Mouse (Mus musculus) urinary bladder, adult 2 months (tissue): Measurements from ENCODE around the gene Paqr9. TPM values are rescaled to one million over a fixed set of nuclear protein-coding genes. Genes with fewer than 3 reads are reported as not detected.
"Not testable (repeated sequence)": the region's sequence is repeated elsewhere in the genome, so short reads cannot be mapped to it uniquely, and the experiment has no call there.

Experiments used
- DNase-seq: peaks from one replicate; pipeline ENCODE4 v3.0.0; 2022; ENCODE audit warnings: low spot score
- polyA plus RNA-seq: library from polyadenylated mRNA; depleted of rRNA; stranded (reverse); fragments of >200 nt; gene quantifications from 2 replicates; pipeline ENCODE4 v1.2.3, GENCODE M21; 2012; rRNA removed

Paqr9 gene
- 0.25 and 0.44 TPM in 2 replicates for polyA plus RNA-seq

DNA sequence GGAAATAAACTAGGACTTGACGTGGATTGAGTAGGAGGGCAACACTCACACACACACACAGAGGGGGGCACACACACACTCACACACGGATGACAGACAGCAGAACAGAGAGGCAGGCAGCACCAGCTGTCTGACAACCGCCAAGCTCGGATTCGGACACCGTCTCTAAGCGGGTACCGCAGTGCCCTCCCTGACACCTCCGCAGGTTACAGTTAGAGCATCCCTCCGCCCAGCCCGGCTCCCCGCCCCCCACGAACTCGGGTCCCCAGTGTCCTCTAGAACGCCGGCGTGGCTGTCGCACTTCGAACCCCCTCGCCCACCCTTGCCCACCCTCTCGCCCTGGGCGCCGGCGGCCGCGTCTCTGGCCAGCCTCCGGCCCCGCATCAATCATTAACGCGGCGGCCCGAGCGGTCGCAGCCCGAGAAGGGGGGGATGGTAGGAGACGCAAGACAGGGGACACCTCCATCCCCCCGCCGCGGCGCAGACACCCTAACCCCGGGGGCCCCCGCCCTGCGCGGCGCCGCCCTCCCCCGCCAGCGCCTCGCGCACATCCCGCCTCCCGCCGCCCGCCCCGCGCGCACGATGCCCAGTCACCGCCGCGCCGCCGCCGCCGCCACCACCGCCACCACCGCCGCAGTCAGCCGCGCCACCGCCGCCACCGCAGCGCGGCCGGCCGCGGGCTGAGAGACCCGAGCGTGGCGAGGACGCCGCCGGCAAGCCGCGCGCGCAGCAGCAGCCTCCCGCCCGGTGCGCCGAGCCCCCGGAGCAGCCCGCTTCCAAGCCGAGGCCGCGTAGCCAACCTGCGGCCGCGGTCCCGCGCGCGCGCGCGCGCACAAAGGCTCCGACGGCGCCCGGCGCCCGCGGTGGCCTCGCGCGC, at the start of gene Paqr9:
Paqr9 (plus strand) TSS at position 599 of the 877 bp plus-strand sequence.
- no peak for DNase-seq

DNA sequence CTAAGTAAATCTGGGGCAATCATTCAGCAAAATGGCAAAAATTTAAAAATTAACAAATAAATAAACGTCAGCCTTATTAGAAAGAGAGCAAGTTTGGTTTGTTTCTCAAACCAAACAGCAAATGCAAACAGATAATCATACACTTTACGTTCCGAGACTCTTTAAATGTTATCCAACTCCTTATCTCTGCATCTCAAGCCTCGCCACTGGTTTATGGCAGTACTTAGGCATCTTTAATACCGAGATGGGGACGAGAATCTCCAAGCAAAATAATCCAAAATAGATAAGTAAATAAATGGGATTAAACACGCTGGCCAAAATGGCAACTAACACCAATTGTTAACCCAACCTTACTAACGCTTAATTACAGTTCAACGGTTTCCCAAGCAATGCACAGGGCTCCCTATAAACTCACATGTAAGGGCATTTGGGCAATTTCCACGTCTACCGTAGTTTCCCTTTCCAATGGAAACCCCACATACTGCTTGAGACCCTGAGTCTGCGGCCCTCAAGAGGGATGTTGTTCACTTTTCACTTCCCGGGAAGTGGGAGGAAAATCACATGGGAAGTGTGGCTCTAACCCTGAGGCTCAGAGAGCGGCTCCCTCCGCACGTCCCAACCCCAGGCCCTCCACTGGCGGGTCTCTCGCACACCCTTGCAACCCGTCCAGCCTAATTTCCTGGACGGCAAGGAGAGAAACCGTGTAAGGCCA, 48.6 kb upstream of the Paqr9 start:
- DNase-seq: no peak

DNA sequence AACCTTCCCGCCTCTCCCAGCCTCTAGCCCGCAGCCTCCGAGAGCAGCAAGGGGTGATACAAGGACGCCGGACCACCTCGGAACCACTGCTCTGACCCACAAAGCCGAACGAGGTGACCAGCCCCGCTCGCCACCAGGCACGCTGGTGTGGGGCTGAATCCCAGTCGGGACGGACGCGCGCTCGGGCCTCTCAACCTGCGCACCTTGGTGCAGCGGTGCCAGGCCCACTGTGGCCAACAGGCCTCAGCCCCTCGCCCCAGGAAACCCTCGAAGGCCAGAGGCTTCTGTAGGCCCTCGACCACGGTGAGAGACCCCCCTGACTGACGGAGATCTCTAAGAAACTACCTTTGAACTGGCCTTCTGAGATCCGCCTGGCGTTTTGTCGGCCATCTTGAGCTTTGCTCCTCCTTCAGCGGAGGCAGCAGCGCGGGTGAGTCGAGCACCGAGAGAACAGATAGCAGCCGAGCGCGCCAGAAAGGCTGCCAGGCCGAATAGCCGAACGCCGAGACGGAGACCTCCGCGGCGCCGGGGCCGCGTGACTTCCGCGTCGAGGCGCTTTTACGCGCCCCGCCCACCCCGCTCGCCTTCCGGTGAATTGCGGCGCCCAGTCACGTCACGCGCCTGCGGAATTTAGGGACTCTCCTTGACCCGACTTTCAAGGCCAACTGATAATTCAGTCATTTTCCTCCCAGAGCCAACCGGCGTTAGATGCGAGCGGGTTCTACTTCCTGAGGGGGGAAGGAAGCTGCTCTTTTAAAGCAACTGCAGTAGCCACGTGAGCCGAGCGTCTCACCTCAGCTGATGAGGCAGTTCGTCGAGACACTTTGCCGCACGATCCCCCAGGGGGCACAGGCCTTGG, 47.8 kb upstream of the Paqr9 start, which contains the start of gene U2surp:
U2surp (minus strand) TSS at position 525 of the 859 bp plus-strand sequence.
- peak; percentile 85 for DNase-seq

DNA sequence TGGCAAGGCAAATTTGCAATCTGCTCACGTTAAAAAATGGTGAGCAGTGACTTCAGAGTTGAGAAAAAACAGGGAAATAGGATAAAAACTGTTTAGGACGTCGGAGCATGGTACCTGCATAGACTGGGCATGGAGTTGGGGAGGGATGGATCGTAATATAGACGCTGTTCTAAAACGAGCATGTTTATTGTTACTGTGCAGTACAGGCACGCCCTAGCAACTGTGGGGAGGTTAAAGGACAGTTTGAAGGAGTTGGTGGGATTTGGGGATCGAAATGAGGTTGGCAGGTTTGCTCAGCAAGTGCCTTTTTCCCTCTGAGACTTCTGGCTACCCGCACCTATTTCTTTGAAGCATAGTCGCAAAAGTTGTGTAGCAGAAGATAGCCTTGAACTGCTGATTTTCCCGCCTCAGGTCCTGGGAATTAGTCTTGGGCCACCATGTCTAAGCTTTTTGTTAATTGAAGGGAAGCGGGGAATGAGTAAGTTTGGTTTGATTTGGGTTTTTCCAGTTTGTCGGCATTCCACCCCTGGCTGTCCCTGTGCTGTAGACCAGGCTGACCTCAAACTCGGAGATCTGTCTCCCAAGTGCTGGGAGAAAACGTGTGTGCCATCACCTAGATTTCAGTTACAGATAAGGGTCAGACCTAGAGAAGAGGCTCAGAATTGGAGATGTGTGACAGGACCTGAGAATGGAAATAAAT, 47.0 kb upstream of the Paqr9 start:
- DNase-seq: no peak

DNA sequence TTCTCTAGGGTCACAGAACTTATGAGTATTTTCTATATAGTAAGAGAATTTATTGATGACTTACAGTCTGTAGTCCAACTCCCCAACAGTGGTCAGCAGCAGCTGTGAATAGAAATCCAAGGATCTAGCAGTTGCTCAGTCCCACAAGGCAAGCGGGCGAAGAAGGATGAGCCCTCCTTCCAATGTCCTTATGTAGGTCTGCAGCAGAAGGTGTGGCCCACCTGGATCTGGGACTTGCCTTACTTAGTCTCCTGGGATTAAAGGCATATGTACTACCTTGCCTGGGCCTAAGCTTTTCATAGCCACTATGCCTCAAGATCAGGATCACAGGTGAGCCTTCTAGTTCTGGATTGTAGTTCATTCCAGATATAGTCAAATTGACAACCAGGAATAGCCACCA, 45.7 kb upstream of the Paqr9 start:
- no peak for DNase-seq

DNA sequence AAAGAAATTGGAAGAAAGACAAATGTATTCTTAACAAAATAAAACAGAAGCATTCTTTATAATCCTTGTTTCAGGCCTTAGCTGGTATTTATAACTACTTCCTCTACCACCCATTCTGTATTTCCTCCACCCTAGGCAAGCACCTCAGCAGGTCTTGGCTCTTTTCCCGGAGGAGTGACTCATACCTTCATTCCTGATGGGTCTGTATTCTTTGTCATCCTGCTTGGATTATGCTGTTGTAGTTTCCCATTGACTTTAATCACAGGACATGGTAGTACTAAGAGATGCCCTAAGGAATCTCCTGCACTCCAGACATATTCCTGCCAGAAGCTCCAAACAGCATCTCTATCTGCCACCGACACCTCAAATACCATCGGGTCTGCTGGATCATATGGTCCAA, 45.1 kb upstream of the Paqr9 start:
- DNase-seq: not testable (repeated sequence)

DNA sequence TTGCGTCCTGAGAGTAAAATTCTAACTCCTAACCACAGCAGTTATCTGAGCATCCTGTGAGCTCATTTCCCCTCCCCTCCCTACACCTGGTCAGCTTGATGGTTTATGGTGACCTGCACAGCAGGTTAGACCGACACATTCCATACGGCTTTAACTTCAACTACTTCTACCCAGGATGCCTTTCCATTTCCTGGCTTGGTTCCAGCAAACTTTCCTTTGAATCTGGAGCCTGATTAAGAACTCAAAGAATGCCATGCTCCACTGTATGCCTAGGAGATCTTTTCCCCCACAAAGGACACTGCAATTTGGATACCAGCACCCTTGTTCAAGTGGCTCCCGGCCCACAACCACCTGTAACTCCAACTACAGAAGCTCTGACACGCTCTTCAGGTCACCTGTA, 38.9 kb upstream of the Paqr9 start:
- no peak for DNase-seq

DNA sequence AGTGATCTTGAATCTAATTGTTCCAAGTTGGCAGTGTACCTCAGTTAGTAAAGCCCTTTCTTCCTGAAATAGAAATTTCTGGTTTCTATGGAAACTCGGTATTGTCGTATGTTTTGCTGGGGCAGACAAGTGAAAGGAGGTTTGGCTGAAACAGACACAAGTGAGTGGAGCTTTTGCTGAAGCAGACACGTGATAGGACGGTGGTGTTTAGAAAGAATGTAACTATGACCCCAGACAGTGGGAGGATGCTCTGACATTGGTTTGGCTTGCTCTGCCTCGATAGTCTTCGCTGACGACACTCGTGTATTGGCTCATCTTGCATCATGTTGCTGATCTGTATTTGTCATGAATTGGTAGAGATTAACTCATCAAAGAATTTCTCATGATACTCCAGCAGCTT, 38.4 kb upstream of the Paqr9 start:
- no peak for DNase-seq

DNA sequence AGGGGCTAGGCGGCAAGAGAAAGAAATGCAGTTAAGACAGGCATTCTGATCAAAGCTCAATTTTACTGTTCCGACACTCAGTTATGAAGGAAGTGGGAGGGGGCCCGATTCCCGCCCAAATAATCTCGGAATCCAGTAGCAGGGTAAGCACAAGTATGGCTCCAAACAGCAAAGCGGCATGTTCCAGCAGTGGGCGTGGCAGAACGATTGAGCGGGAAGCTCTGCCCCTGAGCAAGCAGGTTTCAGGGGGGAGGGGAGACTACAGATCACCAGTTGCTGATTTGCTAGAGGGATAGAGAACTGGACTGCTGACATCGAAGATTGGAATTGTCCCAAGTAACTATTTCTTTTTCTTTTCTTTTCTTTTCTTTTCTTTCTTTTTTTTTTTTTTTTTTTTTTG, 37.9 kb upstream of the Paqr9 start:
- no peak for DNase-seq

DNA sequence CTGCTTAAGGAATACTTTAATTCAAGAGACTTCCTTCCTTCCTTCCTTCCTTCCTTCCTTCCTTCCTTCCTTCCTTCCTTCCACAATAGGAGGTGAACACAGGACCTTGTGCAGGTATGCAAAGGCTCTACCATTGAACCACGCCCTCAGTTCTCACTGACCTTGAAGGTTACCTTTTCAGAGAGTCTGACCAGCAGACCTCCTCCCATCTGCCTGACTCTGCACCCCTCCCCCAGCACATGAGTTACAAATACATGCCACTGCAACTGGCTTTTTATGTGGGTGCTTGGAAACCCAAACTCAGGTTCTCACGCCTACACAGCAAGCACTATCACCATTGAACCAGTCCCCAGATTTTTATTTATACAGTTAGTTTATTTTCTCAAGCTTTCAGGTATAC, 36.9 kb upstream of the Paqr9 start:
- no peak for DNase-seq

DNA sequence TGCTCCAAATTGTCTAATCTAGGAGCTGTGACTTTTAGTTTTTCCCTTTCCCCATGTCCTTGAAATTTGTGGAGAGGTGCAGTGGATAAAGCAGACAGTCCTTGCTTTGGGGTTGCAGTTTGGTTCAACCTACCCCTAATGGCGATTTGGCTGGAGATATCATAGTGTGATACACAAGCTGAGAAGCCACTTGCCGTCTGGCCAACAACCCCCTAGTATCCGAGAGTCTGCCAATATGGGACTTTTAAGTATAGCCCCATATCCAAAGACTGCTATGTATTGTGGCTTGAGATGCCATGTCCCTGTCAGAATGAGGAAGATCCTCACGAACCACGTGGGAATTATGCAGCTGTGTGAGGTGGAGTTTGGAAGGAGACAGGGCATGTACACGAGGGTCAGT, 34.1 kb upstream of the Paqr9 start:
- no peak for DNase-seq

DNA sequence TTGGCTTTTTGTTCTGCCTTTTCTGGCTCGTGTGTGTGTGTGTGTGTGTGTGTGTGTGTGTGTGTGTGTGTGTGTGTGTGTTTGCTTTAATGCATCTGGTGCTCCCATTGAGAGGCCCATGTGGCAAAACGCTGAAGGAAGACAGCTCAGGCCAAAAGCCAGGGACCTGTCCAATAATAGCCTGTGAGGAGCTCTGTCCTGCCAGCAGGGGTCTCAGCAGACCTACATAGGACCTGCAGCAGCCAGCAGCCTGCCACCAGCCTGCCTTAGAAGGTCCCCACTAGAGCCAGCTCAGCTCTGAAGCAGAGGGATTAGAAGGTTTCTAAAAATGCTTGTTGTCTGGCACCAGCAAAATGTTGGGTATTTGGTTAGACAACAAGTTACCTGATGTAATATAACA, 33.5 kb upstream of the Paqr9 start:
- DNase-seq: no peak

DNA sequence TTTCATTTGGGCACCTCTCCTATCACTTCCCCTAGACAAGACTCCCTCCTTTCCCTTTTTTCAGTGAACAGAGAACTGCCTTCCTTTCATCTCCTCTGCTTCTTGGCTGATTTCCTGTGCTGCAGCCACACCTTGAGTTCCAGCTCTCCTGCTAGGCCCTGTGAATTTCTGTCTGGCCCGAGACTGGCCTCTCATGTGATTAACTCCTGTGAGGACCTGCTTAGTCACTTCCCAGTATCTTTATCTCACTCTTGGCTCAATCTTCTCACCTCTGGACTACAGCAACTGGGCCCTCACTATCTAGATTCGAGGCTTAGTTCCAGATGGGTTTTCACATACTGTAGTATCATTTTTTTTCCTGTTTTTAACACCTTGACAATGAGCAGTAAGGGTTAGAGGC, 31.8 kb upstream of the Paqr9 start:
- DNase-seq: no peak

DNA sequence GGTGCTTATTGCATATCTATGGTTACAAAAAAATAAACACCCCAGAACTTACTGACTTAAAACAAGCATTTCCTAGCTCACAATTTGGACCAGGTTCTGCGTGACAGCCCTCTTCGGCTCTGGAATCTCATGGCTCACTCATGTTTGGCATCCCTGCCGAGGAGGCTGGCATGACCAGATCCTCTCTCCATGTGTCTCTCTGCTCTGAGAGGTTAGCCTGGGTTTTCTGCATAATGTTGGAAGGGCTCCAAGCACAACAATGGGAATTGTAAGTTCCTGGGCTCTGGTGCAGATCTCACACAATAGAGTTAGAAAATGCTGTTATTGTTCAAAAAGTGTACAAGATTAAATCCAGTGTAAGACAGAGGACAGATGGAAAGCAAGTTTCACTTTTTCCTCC, 28.3 kb upstream of the Paqr9 start:
- DNase-seq: no peak

DNA sequence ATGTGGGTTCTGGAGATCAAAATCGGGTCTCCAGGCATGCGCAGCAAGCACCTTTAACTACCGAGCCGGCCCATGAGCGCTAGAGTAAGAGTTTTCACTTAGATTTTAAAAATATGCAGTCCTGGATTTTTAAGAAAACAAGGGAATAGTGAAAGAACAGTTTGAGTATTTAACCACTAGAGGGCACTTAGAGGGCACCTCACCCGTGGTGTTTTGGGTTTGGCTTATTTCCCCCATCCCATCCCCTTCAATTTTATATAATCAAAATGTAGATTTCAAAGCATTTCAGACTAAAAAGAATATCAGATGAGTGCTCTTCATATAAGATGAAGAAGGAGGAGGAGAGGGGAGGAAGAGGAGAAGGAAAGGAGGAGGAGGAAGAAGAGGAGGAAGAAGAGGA, 25.6 kb upstream of the Paqr9 start:
- DNase-seq: no peak

DNA sequence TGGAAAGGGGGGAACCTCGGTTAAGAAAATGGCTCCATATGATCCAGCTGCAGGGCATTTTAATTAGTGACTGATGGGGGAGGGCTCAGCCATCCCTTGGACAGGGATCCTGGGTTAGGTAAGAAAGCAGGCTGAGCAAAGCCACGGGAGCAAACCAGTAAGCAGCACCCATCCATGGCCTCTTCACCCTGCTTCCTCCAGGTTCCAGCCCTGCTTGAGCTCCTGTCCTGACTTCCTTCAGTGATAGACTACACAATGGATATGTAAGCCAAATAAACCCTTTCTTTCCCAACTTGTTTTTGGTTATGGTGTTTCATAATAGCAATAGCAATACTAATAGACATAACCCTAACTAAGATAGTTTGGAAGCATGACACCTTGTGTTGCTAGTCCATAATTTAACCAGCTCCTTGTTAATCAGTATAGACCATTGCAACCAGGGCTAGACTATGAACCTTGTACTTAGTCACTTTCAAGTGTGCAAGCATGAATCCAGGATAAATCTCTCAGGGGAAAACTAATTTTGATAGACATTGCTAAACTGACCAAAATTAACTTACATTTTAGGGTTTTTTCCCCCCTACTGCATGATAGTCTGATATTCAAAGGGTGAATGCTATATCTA, 20.2 kb upstream of the Paqr9 start:
- no peak for DNase-seq

DNA sequence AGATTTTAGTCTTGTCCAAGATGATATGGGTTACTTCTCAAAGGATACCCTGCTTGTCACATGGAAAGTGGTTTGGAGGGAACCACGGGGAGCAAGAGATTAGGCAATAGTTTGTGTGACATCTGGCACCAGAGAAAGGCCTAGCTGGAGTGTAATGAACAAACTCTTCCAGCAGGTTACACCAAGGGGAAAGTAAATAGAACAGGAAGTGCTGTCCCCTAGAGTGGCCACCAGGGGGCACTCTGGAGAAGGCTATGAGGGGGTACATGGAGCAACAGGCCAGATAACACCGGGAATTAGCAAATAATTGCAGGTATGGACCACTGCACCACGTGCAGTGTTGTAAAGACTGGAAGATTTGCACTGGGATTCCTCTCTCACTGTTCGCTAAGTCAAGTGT, 19.0 kb upstream of the Paqr9 start:
- DNase-seq: peak; percentile 29

DNA sequence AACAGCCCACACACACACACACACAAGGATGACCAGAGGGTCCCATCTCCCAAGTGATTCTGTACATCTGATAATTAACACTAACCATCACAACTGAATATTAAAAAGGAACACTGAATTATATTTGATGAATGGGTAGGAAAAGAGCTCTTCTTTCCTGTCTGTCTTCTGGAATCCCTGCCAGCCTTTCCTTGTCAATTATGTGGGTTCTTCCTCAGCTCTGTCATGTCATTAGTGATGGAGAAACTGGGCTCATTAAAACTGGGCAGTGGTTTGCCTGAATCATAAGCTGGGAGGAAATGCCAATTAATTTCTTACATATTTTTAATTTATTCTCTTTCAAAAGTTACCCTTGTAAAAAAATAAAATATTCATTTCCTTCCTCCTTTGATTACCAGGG, 18.2 kb upstream of the Paqr9 start:
- DNase-seq: no peak

DNA sequence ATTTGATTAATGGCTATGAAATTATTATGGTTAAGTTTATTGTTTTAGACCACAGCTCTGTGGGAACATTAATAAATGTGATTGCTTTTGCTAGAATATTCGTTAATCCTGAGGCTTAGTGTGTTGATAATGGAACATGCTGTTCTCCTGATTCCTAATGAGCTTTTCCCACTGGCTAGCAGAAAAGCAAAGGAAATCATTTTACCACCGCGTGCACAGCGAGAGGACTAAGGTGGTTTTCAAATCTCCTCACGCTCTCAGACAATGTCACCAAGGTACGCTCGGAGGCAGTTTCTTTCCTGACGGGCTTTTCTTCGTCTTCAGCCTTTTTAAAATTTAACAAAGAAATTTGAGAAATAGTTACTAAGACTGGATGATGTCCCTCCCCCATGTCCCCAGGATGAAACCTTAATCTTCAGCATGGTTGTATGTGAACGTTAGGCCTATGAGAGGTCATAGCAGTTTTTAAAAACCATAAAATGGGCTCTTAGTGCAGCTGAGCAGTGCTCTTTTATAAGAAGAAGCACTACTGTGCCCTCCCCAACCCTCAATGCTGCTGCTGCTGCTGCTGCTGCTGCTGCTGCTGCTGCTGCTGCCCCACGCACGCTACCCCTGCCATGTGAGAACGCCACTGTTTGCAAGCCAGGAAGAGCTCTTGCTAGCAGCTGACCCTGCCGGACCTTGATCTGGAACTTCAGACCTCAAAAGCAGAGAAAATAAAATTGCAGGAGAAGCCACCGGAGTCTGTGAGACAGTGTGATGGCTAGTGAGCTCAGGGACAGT, 17.6 kb upstream of the Paqr9 start:
- DNase-seq: no peak

DNA sequence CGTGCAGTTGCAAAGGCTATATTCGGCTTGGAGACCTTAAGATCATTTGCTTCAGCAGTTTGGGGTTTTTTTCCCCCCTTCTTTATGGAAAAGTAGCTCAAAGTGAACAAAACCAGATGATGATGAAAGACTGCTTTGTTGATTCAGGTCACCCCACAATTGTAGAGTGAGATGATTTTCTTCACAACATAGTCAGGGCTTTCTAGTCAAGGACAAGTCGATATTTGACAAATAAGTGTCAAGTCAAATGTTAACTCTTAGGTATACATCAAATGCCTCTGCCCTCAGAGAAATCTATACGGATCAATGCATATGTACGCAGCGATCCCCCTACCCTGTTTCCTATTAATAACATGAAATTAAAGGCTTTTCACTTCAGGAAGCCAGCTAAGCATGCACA, 17.0 kb upstream of the Paqr9 start:
- no peak for DNase-seq
